Mouse (Mus musculus) liver, embryonic 13.5 days (tissue): Measurements from ENCODE around the gene Gga3. TPM values are rescaled to one million over a fixed set of nuclear protein-coding genes. Genes with fewer than 3 reads are reported as not detected.
A peak's percentile ranks its signal among the peaks of the same experiment; 100 is the strongest.

Source experiments
- ATAC-seq: fragments of 200-750 bp; cut with Nextera tagmentation; 2 replicates; pipeline ENCODE4 v1.8.0; 2017; ENCODE audit warnings: low read depth, mild to moderate bottlenecking, moderate number of reproducible peaks, moderate library complexity
- DNase-seq: peaks from one replicate; pipeline ENCODE4 v3.0.0; 2022
- H3K27ac ChIP-seq: fragments of 300-500 bp; sonication (generic); 2 replicates; pipeline ENCODE4 v1.5.1; 2015; ENCODE audit warnings: moderate library complexity, mild to moderate bottlenecking, inconsistent platforms
- H3K27me3 ChIP-seq: fragments of 300-500 bp; sonication (generic); 2 replicates; pipeline ENCODE4 v1.6.1; 2015; ENCODE audit warnings: mild to moderate bottlenecking, inconsistent platforms
- H3K36me3 ChIP-seq: fragments of 300-500 bp; sonication (generic); 2 replicates; pipeline ENCODE4 v1.6.1; 2015; ENCODE audit warnings: mild to moderate bottlenecking, inconsistent platforms
- H3K4me1 ChIP-seq: fragments of 300-500 bp; sonication (generic); replicated peaks from 2 replicates; pipeline ENCODE4 v1.6.1; 2015; ENCODE audit warnings: inconsistent platforms
- H3K4me2 ChIP-seq: fragments of 300-500 bp; sonication (generic); 2 replicates; pipeline ENCODE4 v1.6.1; 2015; ENCODE audit warnings: inconsistent platforms, mild to moderate bottlenecking, moderate library complexity
- H3K4me3 ChIP-seq: fragments of 300-500 bp; sonication (generic); replicated peaks from 2 replicates; pipeline ENCODE4 v1.5.1; 2015; ENCODE audit warnings: mild to moderate bottlenecking, inconsistent platforms
- H3K9ac ChIP-seq: fragments of 300-500 bp; sonication (generic); 2 replicates; pipeline ENCODE4 v1.6.1; 2015; ENCODE audit warnings: mild to moderate bottlenecking, inconsistent platforms
- H3K9me3 ChIP-seq: fragments of 300-500 bp; sonication (generic); replicated peaks from 2 replicates; pipeline ENCODE4 v1.6.1; 2016; ENCODE audit warnings: inconsistent platforms
- whole genome bisulfite sequencing: fragments of 180-500 bp; shearing (Covaris S2); methylation state at CpG from one replicate; pipeline ENCODE4 v1.1.7; 2015; ENCODE audit not compliant: insufficient replicate concordance; 5-methylcytosine and 5-hydroxymethylcytosine counted together
- polyA plus RNA-seq: library from polyadenylated mRNA; unstranded; fragments of >200 nt; fragmentation: Nextera tagmentation; extraction: Ambion mirVana; gene quantifications from 2 replicates; pipeline ENCODE4 v1.2.1, GENCODE M21; 2015

Gene Gga3
- polyA plus RNA-seq, 1 experiment from 2014 or later, result 8.5 TPM

GRCm38 (mm10) chr11:115630532-115631504 is 27.0 kb upstream of the Gga3 start:
- 41% methylated on average over 16 of the region's 16 CpGs for WGBS
- DNase-seq (peak; percentile 20), ATAC-seq (no peak)
- Histone ChIP-seq H3K9ac (peak overlapping the region; percentile 36; the same call in 1 of the 2 replicates), H3K4me3 (no peak overlapping the region), H3K4me2 (peak overlapping the region; percentile 38), H3K27ac (no peak overlapping the region), H3K36me3 (no peaks in the 10 kb centered on the region), H3K4me1 (peaks cover 38% of the 10 kb centered on the region), H3K27me3 (no peaks in the 10 kb centered on the region), H3K9me3 (no peaks in the 10 kb centered on the region)

GRCm38 (mm10) chr11:115629734-115630531 is 26.1 kb upstream of the Gga3 start:
- Histone ChIP-seq H3K27ac (no peak overlapping the region), H3K4me2 (no peak overlapping the region)
- whole genome bisulfite sequencing, result 73% methylated on average over 13 of the region's 13 CpGs

GRCm38 (mm10) chr11:115628465-115629101 is 24.7 kb upstream of the Gga3 start:
- no peak for DNase-seq
- H3K4me2 ChIP-seq, result peak overlapping the region; percentile 66
- H3K4me1 ChIP-seq, result peaks cover 43% of the 10 kb centered on the region
- H3K9me3 ChIP-seq, result no peaks in the 10 kb centered on the region
- no peak for ATAC-seq
- H3K4me3 ChIP-seq, result peak overlapping the region; percentile 79
- no peaks in the 10 kb centered on the region for H3K27me3 ChIP-seq
- H3K36me3 ChIP-seq, result peaks cover 6% of the 10 kb centered on the region
- WGBS, result 38% methylated on average over 13 of the region's 13 CpGs
- H3K9ac ChIP-seq, result peak overlapping the region; percentile 64
- H3K27ac ChIP-seq, result peak overlapping the region; percentile 71

More at GRCm38 (mm10) chr11:115629734-115630531, 26.1 kb upstream of the Gga3 start:
- Histone ChIP-seq H3K36me3 (no peaks in the 10 kb centered on the region), H3K4me1 (peaks cover 43% of the 10 kb centered on the region), H3K4me3 (no peak overlapping the region), H3K9ac (no peak overlapping the region), H3K9me3 (no peaks in the 10 kb centered on the region), H3K27me3 (no peaks in the 10 kb centered on the region)
- DNase-seq (no peak), ATAC-seq (no peak)

GRCm38 (mm10) chr11:115627705-115628464 is 24.0 kb upstream of the Gga3 start, which contains the start of gene Slc25a19:
TSS of gene Slc25a19 (minus strand) at chr11:115628295.
- Histone ChIP-seq H3K9me3 (no peaks in the 10 kb centered on the region), H3K36me3 (peaks cover 13% of the 10 kb centered on the region), H3K4me1 (peaks cover 43% of the 10 kb centered on the region), H3K9ac (peak within 1 kb of the TSS; percentile 82), H3K4me2 (peak within 1 kb of the TSS; percentile 94), H3K27me3 (no peaks in the 10 kb centered on the region), H3K27ac (peak within 1 kb of the TSS; percentile 81), H3K4me3 (peak within 1 kb of the TSS; percentile 79)
- DNase-seq, result peak; percentile 99
- peak; percentile 99 for ATAC-seq
- under 1% methylated on average over 47 of the region's 47 CpGs for WGBS

GRCm38 (mm10) chr11:115626824-115627616 is 23.2 kb upstream of the Gga3 start:
- H3K9me3 ChIP-seq, result no peaks in the 10 kb centered on the region
- 40% methylated on average over 11 of the region's 11 CpGs for WGBS
- ATAC-seq (no peak), DNase-seq (no peak)
- peak overlapping the region; percentile 81 for H3K27ac ChIP-seq
- H3K4me3 ChIP-seq, result peak overlapping the region; percentile 79
- H3K27me3 ChIP-seq, result no peaks in the 10 kb centered on the region
- H3K4me1 ChIP-seq, result peaks cover 43% of the 10 kb centered on the region
- peaks cover 22% of the 10 kb centered on the region for H3K36me3 ChIP-seq
- peak overlapping the region; percentile 94 for H3K4me2 ChIP-seq
- H3K9ac ChIP-seq, result peak overlapping the region; percentile 82

GRCm38 (mm10) chr11:115625877-115626276 is 22.0 kb upstream of the Gga3 start:
- Histone ChIP-seq H3K27ac (no peak overlapping the region; the same call in 1 of the 2 replicates), H3K4me2 (no peak overlapping the region), H3K4me1 (peaks cover 37% of the 10 kb centered on the region), H3K36me3 (peaks cover 31% of the 10 kb centered on the region), H3K9ac (peak overlapping the region; percentile 17; the same call in 1 of the 2 replicates), H3K27me3 (no peaks in the 10 kb centered on the region), H3K9me3 (no peaks in the 10 kb centered on the region), H3K4me3 (no peak overlapping the region)
- DNase-seq (no peak), ATAC-seq (no peak)
- WGBS, result 83% methylated on average over 9 of the region's 9 CpGs

GRCm38 (mm10) chr11:115623487-115624070 is 19.7 kb upstream of the Gga3 start:
- no peak overlapping the region for H3K4me2 ChIP-seq
- no peak for DNase-seq
- H3K9me3 ChIP-seq, result no peaks in the 10 kb centered on the region
- 77% methylated on average over 9 of the region's 9 CpGs for WGBS
- no peak overlapping the region for H3K4me3 ChIP-seq
- H3K36me3 ChIP-seq, result peaks cover 54% of the 10 kb centered on the region
- H3K4me1 ChIP-seq, result peaks cover 25% of the 10 kb centered on the region
- no peak overlapping the region for H3K9ac ChIP-seq
- ATAC-seq, result no peak
- H3K27me3 ChIP-seq, result no peaks in the 10 kb centered on the region
- H3K27ac ChIP-seq, result no peak overlapping the region

GRCm38 (mm10) chr11:115619949-115620348 is 16.1 kb upstream of the Gga3 start:
- Histone ChIP-seq H3K36me3 (peaks cover 72% of the 10 kb centered on the region), H3K27me3 (no peaks in the 10 kb centered on the region)
- 81% methylated on average over 7 of the region's 7 CpGs for WGBS

GRCm38 (mm10) chr11:115618732-115619516 is 15.1 kb upstream of the Gga3 start:
- WGBS, result 83% methylated on average over 16 of the region's 16 CpGs
- H3K4me2 ChIP-seq, result no peak overlapping the region
- ATAC-seq (no peak), DNase-seq (no peak)
- H3K27me3 ChIP-seq, result no peaks in the 10 kb centered on the region
- no peak overlapping the region for H3K27ac ChIP-seq
- no peaks in the 10 kb centered on the region for H3K9me3 ChIP-seq
- peaks cover 22% of the 10 kb centered on the region for H3K4me1 ChIP-seq
- 0 out of 2 replicates have a peak overlapping the region, but pooled peaks have one; percentile 22 for H3K9ac ChIP-seq
- H3K4me3 ChIP-seq, result no peak overlapping the region
- peaks cover 76% of the 10 kb centered on the region for H3K36me3 ChIP-seq

More at GRCm38 (mm10) chr11:115619949-115620348, 16.1 kb upstream of the Gga3 start:
- Histone ChIP-seq H3K4me2 (no peak overlapping the region), H3K9ac (no peak overlapping the region), H3K9me3 (no peaks in the 10 kb centered on the region), H3K4me1 (peaks cover 14% of the 10 kb centered on the region; the same call in 1 of the 2 replicates), H3K4me3 (no peak overlapping the region), H3K27ac (no peak overlapping the region)
- no peak for ATAC-seq
- no peak for DNase-seq
